Mouse (Mus musculus) thymus, postnatal 25 days (tissue): Measurements from ENCODE around the gene Pigq.
A peak's percentile ranks its signal among the peaks of the same experiment; 100 is the strongest.

Experiments
- DNase-seq: peaks from one replicate; pipeline ENCODE4 v3.0.0; 2022

Gene Pigq

DNA sequence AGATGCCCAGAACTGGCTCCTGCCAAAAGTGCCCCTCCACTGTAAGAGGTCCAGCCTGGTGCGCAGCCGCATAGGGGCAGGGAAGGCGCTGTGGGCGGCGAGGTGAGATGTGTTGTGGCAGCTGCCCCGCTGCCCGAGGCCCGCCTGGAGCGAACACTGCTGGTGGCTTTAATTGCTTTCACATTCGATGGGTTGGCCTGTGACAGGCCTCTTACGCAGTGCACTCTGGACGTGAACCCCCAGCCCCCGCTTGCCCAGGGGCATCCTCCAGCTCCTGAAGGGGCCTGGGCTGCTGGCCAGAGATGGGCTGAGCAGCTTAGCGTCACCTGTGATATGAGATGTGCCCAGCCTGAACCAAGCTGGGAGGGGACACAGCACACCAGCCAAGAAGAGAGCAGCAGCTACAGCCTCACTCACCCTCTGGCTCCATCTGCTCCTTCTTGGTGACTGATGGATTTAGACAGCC, 12.9 kb upstream of the Pigq start:
- DNase-seq = no peak

DNA sequence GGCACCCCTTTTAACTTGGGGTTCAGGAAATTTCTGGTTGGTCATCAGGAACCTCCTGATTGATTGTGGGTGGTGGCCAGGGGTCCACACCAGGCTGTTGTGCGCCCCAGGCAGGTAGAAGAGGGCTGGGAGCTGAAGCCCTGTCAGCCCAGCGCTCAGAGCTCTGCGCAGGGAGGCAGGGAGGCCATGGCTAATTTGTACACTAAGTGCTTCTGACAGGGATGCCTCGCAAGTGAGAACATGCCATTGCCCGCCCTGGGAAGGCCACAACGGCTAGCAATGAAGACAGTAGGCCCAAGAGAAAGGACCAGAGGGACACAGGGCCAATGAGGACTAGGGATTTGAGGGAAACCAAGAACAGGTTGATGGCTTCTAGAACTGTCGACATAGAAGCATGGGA, 11.9 kb upstream of the Pigq start:
- DNase-seq = no peak

DNA sequence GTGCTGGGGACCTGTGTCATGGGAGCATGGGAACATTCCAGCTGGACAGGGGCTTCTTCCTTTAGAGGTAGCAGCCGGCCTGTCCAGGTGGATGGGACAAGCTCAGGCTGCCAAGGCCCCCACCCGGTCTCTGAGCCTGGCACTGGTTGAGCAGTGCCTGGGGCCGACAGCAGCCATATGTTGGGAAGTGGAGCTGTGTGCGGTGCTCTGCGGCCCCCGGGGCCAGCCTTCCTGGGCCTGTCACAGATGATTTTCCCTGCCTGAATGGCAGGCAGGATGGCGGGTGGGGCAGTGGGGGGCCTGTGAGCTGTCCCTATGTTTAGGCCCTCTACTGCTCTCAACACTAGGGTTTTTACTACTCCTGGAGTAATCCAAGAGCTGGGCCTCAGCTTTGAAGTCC, 11.5 kb upstream of the Pigq start:
- no peak for DNase-seq

DNA sequence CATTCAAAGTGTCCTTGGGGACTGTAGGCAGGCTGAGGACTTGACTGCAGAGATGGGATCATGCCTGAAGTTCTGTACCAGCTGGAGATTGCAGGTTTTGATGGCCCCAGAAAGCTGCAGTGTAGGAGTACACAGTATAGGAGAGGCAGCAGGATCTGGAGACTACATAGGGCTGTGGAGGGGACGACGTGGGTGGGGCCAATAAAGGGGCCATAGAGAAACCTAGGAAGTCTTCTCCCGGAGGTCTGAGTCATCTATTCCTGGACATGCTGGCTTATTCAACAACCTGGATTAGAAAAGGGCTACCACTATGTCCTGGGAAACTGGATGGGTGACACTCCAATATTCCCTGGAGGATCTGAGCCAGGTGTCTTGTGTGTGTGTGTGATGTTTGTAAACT, 11.0 kb upstream of the Pigq start:
- no peak for DNase-seq

DNA sequence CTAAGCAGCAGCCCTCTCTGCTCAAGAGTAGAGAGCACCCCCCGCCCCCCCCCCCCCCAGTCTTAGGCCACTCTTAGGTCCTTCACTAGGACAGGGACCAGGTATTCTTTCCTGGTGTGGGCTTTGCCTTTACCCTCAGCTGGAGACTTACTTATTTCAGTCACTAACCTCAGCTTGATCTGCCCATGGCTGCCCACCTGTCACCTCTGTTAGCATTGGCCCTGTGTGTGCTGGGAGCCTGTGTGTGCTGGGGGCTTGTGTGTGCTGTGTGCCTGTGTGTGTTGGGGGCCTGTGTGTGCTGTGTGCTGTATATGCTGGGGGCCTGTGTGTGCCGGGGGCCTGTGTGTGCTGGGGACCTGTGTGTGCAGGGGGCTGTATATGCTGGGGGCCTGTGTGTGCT, 9.9 kb upstream of the Pigq start:
- no peak for DNase-seq

DNA sequence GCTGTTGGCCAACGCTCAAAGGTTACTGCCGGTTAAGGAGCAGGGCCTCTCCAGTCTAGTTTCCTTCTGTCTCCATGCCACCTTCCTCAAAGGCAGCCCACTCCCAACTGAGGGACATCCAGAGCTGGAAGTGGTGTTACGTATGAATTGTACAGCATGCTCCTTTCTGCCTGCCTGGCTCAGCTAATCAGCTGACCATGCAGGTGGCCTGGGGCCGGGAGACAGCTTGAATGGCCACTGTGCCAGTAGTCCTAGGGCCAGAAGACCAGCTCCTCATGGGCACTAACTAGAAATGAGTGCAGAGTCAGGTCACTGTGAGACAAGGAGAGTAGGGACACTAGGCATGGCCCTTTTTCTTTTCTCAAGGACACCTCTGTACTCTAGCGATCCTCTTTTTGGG, 8.4 kb upstream of the Pigq start:
- DNase-seq = no peak

DNA sequence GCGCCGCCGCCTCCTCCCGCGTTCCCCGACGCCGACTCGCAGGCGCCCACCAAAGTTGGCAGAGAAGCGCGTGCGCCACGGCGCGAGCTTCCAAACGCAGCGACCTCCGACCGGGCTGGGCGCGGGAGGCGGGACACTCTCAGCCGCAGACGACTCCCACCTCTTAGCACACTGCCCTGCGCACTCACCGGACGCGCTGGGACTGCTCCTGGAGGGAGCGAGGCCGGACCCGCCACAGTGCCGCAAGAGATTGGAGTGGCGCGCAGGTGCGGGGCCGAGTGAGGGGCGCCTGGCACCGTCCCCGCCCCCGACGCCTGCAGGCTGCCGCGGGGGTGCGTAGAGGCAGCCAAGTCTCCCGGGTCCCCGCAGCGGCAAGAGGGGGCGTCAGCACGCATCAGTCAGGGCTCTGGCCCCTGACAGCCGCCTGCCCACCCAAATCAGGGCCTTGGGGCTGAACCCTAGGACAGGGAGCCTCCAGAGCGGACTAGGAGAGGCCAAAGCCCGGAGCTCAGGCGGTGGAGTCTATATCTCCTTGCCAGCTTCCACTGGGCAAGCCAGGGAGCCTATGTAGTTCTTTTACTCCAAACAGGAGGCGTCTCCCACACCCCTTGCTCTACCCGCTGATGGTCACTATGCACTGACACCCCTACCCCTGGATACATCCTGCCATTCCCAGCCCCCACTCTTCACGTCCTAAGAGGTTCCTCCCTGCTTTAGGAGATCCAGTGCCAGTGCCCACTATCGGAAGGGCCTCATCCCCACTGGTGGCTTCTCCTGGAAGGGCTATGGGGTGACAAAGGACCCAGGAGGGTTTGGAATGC, 7.3 kb upstream of the Pigq start, which contains the start of gene A930017K11Rik:
TSS of gene A930017K11Rik (minus strand) at position 763 of the 821 bp plus-strand sequence.
- no peak for DNase-seq

DNA sequence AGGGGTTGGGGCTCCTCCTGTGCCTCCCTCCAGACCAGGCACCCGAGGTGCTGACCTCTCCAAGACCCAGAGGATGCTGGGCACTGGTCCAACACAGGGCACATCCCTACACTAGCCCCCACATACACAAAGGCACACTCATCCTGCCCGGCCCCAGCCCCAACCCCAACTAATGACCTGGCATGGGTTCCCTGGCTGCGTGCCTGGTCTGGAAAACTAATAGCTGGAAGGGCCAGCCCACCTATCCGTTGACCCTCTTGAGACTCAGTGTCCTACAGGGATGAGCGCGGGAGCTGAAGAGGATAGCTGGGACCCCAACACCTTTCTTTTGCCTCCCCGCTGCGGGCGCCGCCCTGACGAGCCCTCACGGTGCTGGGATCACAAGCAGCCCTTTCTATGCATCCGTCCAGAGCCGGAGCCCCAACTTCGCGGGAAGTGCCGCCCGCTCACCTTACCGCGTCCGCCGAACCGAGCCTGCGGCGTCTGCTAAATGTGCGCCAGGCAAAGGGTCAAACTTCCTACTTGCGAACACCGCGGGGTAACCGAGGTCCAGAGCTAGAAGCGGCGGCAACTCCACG, 6.6 kb upstream of the Pigq start:
- DNase-seq = no peak

DNA sequence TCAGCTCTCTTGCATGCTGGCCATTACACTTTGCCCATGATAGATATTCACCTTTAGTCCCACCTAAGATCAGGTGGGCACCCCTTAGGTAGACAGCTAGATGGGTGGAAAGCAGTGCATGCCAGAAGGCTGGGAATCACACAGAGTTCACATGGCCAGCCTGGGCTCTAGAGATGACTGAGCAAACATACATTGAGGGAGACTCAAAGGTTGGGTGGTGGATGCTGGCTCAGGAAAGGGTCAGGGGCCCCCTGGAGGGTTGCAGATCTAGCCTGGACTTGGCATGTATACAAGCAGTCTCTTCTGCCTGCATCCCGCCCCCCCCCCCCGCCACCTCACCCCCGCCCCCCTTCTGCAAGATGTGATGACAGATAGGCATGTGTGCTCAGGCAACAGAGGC, 6.0 kb upstream of the Pigq start:
- no peak for DNase-seq

DNA sequence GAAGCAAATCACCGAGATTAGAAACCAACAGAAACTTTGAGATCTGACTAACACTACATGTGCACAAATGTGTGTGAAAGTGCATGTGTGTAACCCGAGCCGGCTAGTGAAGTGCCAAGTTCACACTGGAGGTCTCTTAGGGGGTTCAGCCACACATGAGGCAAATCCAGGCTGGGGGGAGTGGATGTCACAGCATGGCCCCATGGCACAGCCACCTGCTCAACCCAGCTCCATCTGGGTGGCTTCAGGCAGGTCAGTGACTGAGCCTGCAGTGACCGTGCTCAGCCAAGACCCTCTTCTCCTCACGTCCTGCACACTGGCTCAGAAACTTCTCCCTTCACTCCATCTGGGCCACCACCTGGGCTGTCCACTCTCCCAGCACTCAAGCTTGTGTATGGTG, 5.2 kb upstream of the Pigq start:
- no peak for DNase-seq

DNA sequence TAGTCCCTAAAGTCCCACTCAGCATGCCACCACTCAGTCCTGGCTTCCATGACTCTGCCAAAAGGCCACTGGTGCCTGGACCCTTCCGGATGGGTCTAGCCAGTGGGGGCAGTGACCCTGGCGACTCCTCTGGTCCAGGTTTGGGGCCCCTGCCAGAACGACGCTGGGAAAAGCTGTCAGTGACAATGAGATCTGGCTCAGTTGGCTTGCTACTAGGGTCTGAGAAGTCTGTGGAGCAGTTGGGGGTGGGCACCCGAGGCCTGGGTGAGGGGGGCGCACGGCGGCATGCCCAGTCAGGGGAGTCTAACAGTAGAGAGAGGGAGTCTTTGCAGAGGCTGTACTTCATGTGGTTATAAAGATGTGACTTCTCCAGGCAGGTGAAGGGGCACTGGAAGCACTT, 3.3 kb upstream of the Pigq start:
- DNase-seq = no peak

DNA sequence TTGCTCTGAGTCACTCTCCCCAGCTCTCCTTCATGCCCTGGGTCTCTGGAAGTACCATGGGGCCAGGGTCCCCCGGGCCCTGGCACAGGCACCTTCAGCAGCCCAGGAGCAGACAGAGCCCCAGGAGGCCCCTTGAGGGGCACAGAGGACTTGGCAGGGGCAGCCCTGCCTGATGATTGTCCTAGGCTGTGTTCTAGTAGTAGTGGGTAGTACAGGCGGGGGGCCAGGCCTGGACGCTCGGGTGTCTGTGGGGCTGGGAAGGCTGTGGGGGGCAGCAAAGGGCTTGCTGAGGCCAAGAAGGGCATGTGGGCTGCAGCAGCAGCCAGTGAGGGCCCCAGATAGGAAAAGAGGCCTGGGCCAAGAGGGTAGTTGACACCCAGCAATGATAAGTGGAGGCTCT, 2.8 kb upstream of the Pigq start:
- no peak for DNase-seq

DNA sequence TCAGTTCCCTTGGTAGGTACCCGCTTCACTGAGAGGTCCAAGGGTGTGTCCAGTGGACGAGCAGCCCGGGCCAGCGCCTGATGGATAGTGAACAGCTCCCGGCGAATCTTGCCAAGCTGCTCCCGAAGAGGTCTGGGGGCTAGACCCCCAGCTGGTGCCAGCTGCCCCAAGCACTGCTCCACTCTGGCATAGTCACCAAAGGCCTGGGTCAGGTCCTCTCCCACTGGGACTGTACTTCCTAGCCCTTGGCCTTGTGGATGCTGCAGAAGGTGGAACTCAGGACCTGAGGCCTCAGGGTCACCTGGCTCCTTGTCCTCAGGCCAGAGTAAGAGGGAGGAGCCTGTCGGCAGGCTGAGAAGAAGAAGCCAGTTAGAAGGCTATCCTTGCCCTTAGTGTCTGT, 2.2 kb upstream of the Pigq start:
- no peak for DNase-seq

DNA sequence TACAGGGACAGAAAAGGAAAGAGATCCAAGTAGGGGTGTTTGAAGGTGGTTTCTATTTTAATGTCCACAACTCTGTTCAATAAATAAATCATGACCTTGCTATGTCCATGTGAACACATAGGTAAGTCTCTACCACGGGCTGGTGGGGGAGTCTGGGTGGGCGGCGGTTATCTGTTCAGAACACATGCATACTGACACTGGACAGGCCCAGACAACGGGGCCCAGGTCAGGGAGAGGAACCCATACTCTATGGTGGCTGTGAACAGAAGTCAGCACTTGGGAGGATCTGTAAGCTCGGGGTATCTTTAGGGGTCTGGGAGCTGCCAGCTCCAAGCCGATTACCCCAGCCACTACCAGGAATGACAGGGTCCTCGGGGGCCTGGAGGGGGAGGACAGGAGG, 1.6 kb upstream of the Pigq start:
- no peak for DNase-seq

DNA sequence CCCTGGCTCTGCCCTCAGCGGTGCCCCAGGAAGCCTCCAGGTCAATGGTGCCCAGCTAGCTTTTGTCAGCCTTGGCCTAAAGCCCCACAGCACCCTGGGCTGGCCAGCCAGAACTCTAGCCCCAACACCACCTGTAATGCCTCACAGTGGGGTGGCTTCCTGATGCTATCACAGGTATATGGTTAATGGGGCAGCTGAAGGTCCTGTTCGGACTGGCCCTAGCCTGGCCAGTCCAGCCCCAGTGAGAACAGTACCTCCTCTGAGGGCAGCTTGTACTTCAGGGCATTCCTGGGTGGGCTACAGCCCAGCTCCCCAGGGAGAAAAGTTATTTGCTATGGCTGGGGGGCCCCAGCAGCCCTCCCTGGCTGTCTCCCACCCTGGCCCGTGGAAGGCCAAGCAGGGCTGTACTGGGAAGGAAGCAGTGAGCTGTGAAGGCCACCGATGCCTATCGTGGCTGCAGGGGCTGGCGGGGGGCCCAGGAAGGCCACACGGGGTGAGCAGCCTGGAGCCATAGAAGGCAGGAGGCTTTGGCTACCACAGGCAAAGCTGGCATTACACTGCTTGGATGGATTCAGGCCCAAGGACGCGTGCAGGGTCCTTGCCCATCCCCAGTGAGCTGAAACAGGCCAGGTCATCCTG, 900 bp upstream of the Pigq start:
- no peak for DNase-seq

DNA sequence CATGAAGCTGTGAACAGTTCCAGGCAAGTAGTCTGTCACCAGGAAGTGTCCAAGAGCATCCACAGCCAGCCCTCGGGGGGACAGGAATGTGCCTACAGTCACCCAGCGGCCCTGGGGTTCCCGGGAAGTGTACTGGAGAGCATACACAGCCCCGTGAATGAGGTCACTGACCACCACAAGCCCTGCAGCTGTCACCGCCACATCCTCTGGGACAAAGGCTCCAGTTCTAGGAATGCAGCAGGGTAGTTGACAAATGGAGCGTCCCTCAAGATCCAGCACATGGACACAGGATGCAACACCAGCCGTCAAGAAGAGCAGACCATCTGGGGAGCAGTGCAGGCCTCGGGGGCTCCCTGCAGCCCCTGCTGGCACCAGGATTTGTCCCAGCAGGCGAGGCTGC, 967 bp downstream of the Pigq start:
- DNase-seq = no peak

DNA sequence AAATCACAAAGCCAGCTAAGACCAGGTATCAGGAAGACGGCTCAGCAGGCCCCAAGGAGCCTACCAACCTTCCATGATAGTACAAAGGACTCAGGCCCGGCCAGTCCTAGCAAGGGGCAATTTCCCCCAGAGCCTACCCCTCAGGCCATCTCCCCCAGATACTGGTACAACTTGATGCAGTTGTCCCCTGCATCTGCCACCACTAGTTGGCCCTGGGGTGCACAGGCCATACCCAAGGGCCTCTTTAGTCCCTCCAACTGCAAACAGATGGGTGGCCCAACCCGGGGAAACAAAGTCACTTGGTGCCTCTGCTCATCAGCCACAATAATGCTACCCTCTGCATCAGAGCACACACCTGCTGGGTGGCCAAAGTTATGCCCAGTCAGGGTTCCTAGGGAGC, 1.5 kb downstream of the Pigq start:
- DNase-seq = no peak

DNA sequence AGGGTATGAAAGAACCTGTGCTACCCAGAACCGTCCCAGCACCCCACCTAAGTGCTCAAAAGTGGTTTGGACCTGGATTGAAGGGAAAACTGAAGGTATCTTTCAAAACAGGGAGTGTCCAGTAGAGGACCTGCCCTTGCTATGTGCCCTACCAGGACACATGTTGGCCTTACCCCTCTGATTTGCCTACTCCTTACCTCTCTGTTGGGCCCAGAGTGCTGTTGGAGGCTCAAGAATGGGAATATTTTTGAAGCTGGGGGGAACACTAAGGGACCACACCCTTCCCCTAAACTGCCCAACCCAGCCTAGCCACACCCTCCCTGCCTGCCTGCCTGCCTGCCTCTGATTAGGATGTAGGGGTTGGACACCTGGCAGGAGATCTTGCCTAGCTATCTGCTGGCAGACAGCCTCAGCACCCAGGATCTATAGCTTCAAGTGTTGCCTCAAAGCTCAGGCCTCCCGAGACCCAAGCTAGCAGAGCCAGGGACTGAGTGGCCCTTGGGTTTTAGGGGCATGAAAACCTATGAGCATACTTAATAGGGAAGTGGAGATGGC, 2.1 kb downstream of the Pigq start:
- DNase-seq = no peak

DNA sequence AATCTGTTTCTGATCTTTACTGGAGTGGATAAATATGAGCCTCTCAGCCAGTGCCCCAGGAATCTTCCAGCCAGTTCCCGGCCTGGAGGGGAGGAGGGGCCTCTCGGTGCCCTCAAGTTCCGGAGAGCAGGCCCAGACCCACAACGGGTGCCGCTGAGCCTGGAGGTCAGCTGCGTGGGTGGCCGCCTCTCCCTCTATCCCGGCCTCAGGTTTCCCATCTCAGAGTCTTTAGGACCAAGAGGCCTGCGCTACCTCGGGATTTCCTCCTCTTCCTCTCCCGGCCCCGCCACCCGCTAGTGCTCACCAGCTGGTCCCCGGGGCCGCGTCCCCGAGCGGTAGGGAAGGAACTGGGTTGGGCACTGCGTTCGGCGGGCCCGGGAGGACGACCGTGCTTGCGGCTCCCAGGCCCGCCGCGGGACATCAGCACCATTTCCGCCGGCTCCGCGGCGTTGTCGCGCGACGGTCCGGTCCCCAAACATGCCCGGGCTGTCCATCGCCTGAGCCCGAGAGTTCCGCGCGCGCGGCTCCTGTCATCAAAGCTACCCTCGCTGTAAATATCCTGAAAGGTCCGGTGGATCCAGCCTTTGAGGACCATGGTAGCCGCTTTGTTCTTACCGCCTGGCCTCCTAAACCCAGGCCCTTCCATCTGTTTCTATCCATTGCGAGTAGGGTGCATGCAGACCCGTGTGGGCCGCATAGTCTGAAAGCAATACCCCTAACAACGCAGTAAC, 3.1 kb downstream of the Pigq start:
- DNase-seq = peak; percentile 74

DNA sequence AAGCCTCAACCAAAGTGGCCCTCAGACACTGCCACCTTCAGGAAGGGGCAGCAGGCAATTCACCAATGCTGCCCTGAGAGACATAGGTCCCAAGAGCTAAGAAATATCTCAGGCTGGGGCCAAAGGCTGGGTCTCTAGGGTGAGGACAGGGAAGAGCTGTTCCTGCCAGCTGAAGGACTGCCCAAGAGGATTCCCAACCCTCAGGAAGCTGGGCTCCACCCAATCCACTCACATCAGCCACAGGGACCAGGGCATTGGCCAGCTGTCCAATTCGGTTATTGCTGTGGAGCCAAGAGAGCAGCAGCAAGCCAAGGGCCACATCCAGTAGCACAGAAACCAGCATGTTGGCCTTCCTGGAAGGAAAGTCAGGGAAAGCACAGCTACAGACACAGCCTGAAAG, 10.2 kb downstream of the Pigq start:
- no peak for DNase-seq

DNA sequence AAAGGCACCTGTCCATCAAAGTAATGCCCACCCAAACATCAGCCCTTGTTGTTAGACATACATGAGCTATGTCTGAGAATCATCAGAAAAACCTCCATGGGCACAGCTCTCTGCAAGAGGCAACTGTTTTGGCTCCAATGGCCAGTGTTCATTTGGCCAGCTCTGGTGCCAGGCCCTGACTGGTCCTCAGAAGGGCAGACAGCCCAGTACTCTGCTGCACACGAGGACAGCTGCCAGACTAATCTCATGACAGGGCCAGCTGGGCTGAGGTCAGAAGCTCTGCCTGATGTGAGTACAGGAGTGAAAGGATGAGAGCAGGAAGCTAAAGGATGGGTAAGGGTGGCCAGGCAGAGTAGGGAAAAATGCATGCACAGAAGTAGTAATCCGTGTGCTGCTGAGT, 19.4 kb downstream of the Pigq start:
- DNase-seq = no peak

DNA sequence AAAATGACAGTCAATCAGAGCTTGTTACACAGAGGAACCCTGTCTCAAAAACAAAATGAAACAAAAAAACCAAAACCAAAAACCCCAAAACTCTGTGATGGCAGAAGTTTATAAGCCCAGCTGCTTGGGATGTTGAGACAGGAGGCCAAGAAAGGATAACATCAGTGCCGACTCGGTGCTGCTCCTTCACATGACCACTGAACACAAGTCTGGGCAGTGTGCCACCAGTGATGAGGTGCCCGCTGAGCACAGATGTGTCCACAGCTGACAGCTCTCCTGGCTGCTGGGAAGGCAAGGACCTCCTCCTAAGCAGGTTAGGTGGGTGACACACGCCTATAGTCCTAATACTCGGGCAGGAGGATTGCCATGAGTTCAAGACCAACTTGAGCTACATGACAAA, 22.6 kb downstream of the Pigq start:
- DNase-seq = no peak
